Mouse (Mus musculus): ENCODE measurements around the gene Ifnk.
A peak's percentile ranks its signal among the peaks of the same experiment; 100 is the strongest.

Ifnk gene

GRCm38 (mm10) chr4:35151756-35152155 lies at the start of gene Ifnk:
Gene Ifnk, plus strand, starts transcription at chr4:35152056.
- no peak for DNase-seq (ENCODE audit: low read depth)

GRCm38 (mm10) chr4:35105115-35105773 lies 46.6 kb upstream of the Ifnk start:
- no peak for DNase-seq (ENCODE audit: low read depth)

- no peak for DNase-seq (ENCODE audit: low read depth)
Measured at GRCm38 (mm10) chr4:35112452-35112851, 39.4 kb upstream of the Ifnk start.

- DNase-seq (ENCODE audit: low read depth): no peak
Measured at GRCm38 (mm10) chr4:35113516-35114248, 38.2 kb upstream of the Ifnk start.

GRCm38 (mm10) chr4:35114950-35115349 lies 36.9 kb upstream of the Ifnk start:
- DNase-seq (ENCODE audit: low read depth): no peak

GRCm38 (mm10) chr4:35115933-35116332 lies 35.9 kb upstream of the Ifnk start:
- no peak for DNase-seq (ENCODE audit: low read depth)

- DNase-seq (ENCODE audit: low read depth): no peak
Measured at GRCm38 (mm10) chr4:35117144-35117543, 34.7 kb upstream of the Ifnk start.

- DNase-seq (ENCODE audit: low read depth): no peak
Measured at GRCm38 (mm10) chr4:35118851-35119250, 33.0 kb upstream of the Ifnk start.

GRCm38 (mm10) chr4:35120159-35120558 lies 31.7 kb upstream of the Ifnk start:
- DNase-seq (ENCODE audit: low read depth): no peak

GRCm38 (mm10) chr4:35120575-35120974 lies 31.3 kb upstream of the Ifnk start:
- no peak for DNase-seq (ENCODE audit: low read depth)

- DNase-seq (ENCODE audit: low read depth): no peak
Measured at GRCm38 (mm10) chr4:35121060-35121459, 30.8 kb upstream of the Ifnk start.

- no peak for DNase-seq (ENCODE audit: low read depth)
Measured at GRCm38 (mm10) chr4:35123087-35123486, 28.8 kb upstream of the Ifnk start.

- no peak for DNase-seq (ENCODE audit: low read depth)
Measured at GRCm38 (mm10) chr4:35124027-35124426, 27.8 kb upstream of the Ifnk start.

GRCm38 (mm10) chr4:35125299-35125777 lies 26.5 kb upstream of the Ifnk start:
- DNase-seq (ENCODE audit: low read depth): no peak

- no peak for DNase-seq (ENCODE audit: low read depth)
Measured at GRCm38 (mm10) chr4:35126776-35127175, 25.1 kb upstream of the Ifnk start.

GRCm38 (mm10) chr4:35127759-35128158 lies 24.1 kb upstream of the Ifnk start:
- no peak for DNase-seq (ENCODE audit: low read depth)

GRCm38 (mm10) chr4:35130411-35130948 lies 21.4 kb upstream of the Ifnk start:
- DNase-seq (ENCODE audit: low read depth): peak; percentile 67

GRCm38 (mm10) chr4:35131592-35131991 lies 20.3 kb upstream of the Ifnk start:
- no peak for DNase-seq (ENCODE audit: low read depth)

- DNase-seq (ENCODE audit: low read depth): no peak
Measured at GRCm38 (mm10) chr4:35133411-35133810, 18.4 kb upstream of the Ifnk start.

- DNase-seq (ENCODE audit: low read depth): no peak
Measured at GRCm38 (mm10) chr4:35134846-35135611, 16.8 kb upstream of the Ifnk start.

- no peak for DNase-seq (ENCODE audit: low read depth)
Measured at GRCm38 (mm10) chr4:35135806-35136205, 16.1 kb upstream of the Ifnk start.

GRCm38 (mm10) chr4:35136996-35137395 lies 14.9 kb upstream of the Ifnk start:
- no peak for DNase-seq (ENCODE audit: low read depth)

All from naive thymus-derived CD4-positive, alpha-beta T cell, adult 2 months (primary cell).